Mouse (Mus musculus): Measurements from ENCODE around the gene Rcn3. TPM values are rescaled to one million over a fixed set of nuclear protein-coding genes. Genes with fewer than 3 reads are reported as not detected.
A peak's percentile ranks its signal among the peaks of the same experiment; 100 is the strongest.

The Rcn3 gene
- polyA plus RNA-seq, 1 experiment from 2014 or later: 313 TPM

DNA sequence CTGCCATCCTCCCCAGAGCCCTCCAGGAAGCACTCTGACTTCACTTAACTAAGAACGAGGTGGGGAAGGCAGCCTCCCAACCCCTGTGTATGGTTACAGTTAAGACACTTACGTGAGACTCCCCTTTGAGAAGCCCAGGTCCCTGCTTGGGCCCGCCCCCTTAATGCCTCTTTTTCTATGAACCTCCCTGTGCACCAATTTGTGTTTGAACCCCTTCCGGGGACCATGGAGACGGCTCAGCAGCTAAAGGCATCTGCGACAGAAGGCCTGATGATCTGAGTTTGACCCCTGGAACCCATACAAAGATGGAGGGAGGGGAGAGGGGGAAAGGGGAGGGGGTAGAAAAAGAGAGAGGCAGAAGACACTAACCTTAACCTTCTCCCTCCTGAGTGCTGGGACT, 14.4 kb upstream of the Rcn3 start:
- H3K9me3 ChIP-seq (ENCODE audit: control insufficient read depth, low read length): no peaks in the 10 kb centered on the region
- ATAC-seq (replicated peaks; ENCODE audit: low FRiP score, low TSS enrichment, low read depth) (no peak), DNase-seq (ENCODE audit: low spot score) (no peak)
- H3K9ac ChIP-seq (ENCODE audit: low read length): no peak overlapping the region
- H3K4me2 ChIP-seq (ENCODE audit: low read length): no peak overlapping the region
- no peaks in the 10 kb centered on the region for H3K27me3 ChIP-seq (replicated peaks; ENCODE audit: control insufficient read depth, insufficient read depth, low read length)
- H3K27ac ChIP-seq (ENCODE audit: low read depth): no peak overlapping the region
- H3K36me3 ChIP-seq (ENCODE audit: control insufficient read depth, insufficient read depth, low read length): no peaks in the 10 kb centered on the region
- no peak overlapping the region for H3K4me3 ChIP-seq (ENCODE audit: low read depth, low read length)
- 59% methylated on average over 6 of the region's 6 CpGs for WGBS
- H3K4me1 ChIP-seq (replicated peaks; ENCODE audit: control insufficient read depth, insufficient read depth, low read length): peaks cover 17% of the 10 kb centered on the region

DNA sequence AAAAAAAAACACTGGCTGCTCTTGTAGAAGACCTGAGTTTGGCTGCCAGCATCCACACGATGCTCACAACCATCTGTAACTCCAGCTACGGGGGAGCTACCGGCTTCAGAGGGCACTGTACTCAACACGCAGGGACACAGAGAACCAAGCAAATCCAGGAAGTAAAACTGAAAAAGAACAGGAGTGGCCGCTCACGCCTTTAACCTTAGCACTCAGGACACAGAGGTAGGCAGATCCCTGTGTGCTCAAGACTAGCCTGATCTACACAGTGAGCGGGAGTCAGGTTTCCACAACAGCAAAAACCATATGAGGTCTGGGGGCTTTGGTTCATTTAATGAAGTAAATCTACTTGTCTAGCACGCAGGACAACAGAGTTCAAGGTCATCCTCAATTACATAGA, 13.5 kb upstream of the Rcn3 start:
- no peaks in the 10 kb centered on the region for H3K36me3 ChIP-seq (ENCODE audit: control insufficient read depth, insufficient read depth, low read length)
- ATAC-seq (replicated peaks; ENCODE audit: low FRiP score, low TSS enrichment, low read depth) (no peak), DNase-seq (ENCODE audit: low spot score) (no peak)
- 76% methylated on average over 8 of the region's 8 CpGs for WGBS
- H3K27me3 ChIP-seq (replicated peaks; ENCODE audit: control insufficient read depth, insufficient read depth, low read length): no peaks in the 10 kb centered on the region
- H3K4me2 ChIP-seq (ENCODE audit: low read length): no peak overlapping the region
- peaks cover 17% of the 10 kb centered on the region for H3K4me1 ChIP-seq (replicated peaks; ENCODE audit: control insufficient read depth, insufficient read depth, low read length)
- H3K4me3 ChIP-seq (ENCODE audit: low read depth, low read length): no peak overlapping the region
- no peak overlapping the region for H3K9ac ChIP-seq (ENCODE audit: low read length)
- H3K27ac ChIP-seq (ENCODE audit: low read depth): no peak overlapping the region
- no peaks in the 10 kb centered on the region for H3K9me3 ChIP-seq (ENCODE audit: control insufficient read depth, low read length)

DNA sequence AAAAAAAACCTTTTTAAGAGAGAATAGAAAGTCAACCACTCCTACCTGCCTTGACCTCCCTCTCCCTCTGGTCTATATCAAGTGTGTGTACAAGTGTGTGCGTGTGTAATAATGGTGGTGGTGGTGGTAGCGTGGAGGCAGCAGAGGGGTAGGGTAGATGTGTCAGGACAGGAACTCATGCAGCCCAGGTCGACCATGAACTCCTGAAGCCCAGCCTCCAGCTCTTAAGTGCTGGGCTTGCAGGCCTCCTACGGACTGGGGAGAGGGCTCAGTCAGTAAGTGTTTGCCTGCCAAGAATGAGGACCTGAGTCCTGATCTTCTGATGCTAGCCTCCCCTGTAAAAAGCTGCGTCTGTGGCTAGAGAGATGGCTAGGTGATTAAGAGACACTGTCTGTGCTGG, 12.9 kb upstream of the Rcn3 start:
- H3K27ac ChIP-seq (ENCODE audit: low read depth): no peak overlapping the region
- 83% methylated on average over 5 of the region's 5 CpGs for WGBS

DNA sequence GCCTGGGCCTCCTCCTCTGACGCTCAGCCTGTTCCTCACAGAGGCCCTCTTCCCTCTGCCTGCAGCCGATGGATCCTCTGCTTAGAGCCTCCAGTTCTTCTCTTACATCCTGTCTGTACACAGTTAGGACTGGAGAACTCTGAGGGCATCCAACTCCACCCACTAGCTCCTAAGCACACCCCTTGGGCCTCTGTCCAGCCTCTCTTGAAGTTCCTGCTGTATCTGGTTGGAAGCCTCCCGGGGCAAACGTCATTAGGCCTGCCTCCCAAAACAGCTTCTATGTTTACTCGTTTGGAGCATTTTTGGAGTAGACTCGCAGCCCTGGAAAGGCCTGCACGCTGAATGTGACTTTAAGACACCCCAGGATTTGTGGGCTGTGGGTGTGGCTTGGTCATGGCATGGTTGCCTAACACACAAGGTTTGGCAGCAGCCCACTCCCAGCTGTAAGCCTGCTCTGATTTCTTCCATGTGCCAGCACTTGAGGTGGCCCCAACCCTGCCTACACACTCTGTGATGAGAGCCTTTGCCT, 11.7 kb upstream of the Rcn3 start, which contains the start of gene Fcgrt:
Gene Fcgrt, minus strand, starts transcription at position 200 of the 529 bp plus-strand sequence.
- Histone ChIP-seq H3K4me1 (replicated peaks; ENCODE audit: control insufficient read depth, insufficient read depth, low read length) (peaks cover 17% of the 10 kb centered on the region), H3K4me2 (ENCODE audit: low read length) (peak within 1 kb of the TSS; percentile 61), H3K27ac (ENCODE audit: low read depth) (peak within 1 kb of the TSS; percentile 92), H3K4me3 (ENCODE audit: low read depth, low read length) (peak within 1 kb of the TSS; percentile 40), H3K9ac (ENCODE audit: low read length) (peak within 1 kb of the TSS; percentile 59), H3K9me3 (ENCODE audit: control insufficient read depth, low read length) (no peaks in the 10 kb centered on the region), H3K27me3 (replicated peaks; ENCODE audit: control insufficient read depth, insufficient read depth, low read length) (no peaks in the 10 kb centered on the region), H3K36me3 (ENCODE audit: control insufficient read depth, insufficient read depth, low read length) (no peaks in the 10 kb centered on the region)
- ATAC-seq (replicated peaks; ENCODE audit: low FRiP score, low TSS enrichment, low read depth) (peak; percentile 87), DNase-seq (ENCODE audit: low spot score) (peak; percentile 84)
- 12% methylated on average over 7 of the region's 7 CpGs for WGBS

More for the DNA sequence above, 12.9 kb upstream of the Rcn3 start:
- Histone ChIP-seq H3K4me1 (replicated peaks; ENCODE audit: control insufficient read depth, insufficient read depth, low read length) (peaks cover 17% of the 10 kb centered on the region), H3K4me3 (ENCODE audit: low read depth, low read length) (no peak overlapping the region), H3K4me2 (ENCODE audit: low read length) (no peak overlapping the region), H3K9ac (ENCODE audit: low read length) (no peak overlapping the region), H3K27me3 (replicated peaks; ENCODE audit: control insufficient read depth, insufficient read depth, low read length) (no peaks in the 10 kb centered on the region), H3K9me3 (ENCODE audit: control insufficient read depth, low read length) (no peaks in the 10 kb centered on the region), H3K36me3 (ENCODE audit: control insufficient read depth, insufficient read depth, low read length) (no peaks in the 10 kb centered on the region)
- no peak for ATAC-seq (replicated peaks; ENCODE audit: low FRiP score, low TSS enrichment, low read depth)
- no peak for DNase-seq (ENCODE audit: low spot score)

DNA sequence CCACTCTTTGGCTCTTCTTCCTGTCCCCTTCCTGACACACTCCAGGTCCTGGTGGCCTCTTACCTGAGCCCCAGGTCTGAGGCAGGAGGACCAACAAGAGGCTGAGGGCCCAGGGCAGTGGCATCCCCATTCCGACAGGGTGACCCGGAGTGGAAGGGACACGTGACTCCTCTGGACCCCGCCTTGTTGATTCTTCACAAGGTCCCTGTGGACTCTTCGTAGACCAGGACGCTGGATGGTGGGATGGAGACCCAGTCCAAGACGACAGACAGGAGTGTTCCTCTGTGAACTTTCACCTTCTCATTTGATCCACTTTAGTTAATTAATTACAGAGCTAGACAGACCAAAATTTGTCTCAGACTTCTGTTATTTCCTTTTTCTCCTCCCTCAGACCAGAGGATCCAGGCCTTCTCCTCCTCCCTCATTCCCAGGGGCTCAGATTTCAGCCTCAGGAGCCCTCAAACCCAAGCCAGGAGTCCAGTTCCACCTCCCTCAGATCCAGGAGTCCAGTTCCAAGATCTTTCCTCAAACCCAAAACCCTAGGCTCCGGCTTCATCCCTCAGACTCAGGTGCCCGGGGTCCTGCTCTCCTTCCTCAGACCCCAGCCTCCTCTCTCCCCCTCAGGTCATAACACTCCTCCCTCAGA, 11.0 kb upstream of the Rcn3 start:
- H3K4me3 ChIP-seq (ENCODE audit: low read depth, low read length): peak overlapping the region; percentile 40
- peaks cover 17% of the 10 kb centered on the region for H3K4me1 ChIP-seq (replicated peaks; ENCODE audit: control insufficient read depth, insufficient read depth, low read length)
- 51% methylated on average over 9 of the region's 9 CpGs for WGBS
- H3K9me3 ChIP-seq (ENCODE audit: control insufficient read depth, low read length): no peaks in the 10 kb centered on the region
- H3K27ac ChIP-seq (ENCODE audit: low read depth): peak overlapping the region; percentile 92
- no peaks in the 10 kb centered on the region for H3K36me3 ChIP-seq (ENCODE audit: control insufficient read depth, insufficient read depth, low read length)
- peak overlapping the region; percentile 59 for H3K9ac ChIP-seq (ENCODE audit: low read length)
- H3K4me2 ChIP-seq (ENCODE audit: low read length): peak overlapping the region; percentile 61
- no peak; the same call in 1 of the 2 replicates for ATAC-seq (replicated peaks; ENCODE audit: low FRiP score, low TSS enrichment, low read depth)
- no peak for DNase-seq (ENCODE audit: low spot score)
- H3K27me3 ChIP-seq (replicated peaks; ENCODE audit: control insufficient read depth, insufficient read depth, low read length): no peaks in the 10 kb centered on the region

DNA sequence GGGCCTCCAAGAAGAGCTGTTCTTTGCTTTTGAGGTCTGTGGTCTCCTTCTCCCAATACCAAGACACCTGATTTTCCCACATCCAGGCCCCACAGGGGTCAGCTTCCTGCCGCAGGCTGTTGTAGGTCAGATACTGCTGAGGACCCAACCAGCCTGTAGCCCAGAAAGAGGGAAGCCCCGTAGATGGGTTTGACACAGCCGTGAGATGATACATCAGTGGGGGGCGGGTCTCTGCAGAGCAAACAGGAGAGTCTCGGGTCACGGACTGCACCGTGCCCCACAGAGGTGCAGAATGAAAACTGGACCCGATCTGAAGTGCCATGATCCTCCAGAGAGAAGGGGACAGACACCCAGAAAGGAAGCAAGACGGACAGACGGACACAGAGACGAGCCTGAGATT, 10.4 kb upstream of the Rcn3 start:
- Histone ChIP-seq H3K9ac (ENCODE audit: low read length) (peak overlapping the region; percentile 59; the same call in 1 of the 2 replicates), H3K27me3 (replicated peaks; ENCODE audit: control insufficient read depth, insufficient read depth, low read length) (no peaks in the 10 kb centered on the region), H3K27ac (ENCODE audit: low read depth) (peak overlapping the region; percentile 92; the same call in 1 of the 2 replicates), H3K4me1 (replicated peaks; ENCODE audit: control insufficient read depth, insufficient read depth, low read length) (peaks cover 17% of the 10 kb centered on the region), H3K9me3 (ENCODE audit: control insufficient read depth, low read length) (no peaks in the 10 kb centered on the region), H3K4me2 (ENCODE audit: low read length) (peak overlapping the region; percentile 61), H3K4me3 (ENCODE audit: low read depth, low read length) (peak overlapping the region; percentile 40; the same call in 1 of the 2 replicates), H3K36me3 (ENCODE audit: control insufficient read depth, insufficient read depth, low read length) (0 out of 2 replicates have a peak, but pooled peaks cover under 1% of the 10 kb centered on the region)
- ATAC-seq (replicated peaks; ENCODE audit: low FRiP score, low TSS enrichment, low read depth): no peak
- no peak for DNase-seq (ENCODE audit: low spot score)
- 79% methylated on average over 11 of the region's 11 CpGs for WGBS

DNA sequence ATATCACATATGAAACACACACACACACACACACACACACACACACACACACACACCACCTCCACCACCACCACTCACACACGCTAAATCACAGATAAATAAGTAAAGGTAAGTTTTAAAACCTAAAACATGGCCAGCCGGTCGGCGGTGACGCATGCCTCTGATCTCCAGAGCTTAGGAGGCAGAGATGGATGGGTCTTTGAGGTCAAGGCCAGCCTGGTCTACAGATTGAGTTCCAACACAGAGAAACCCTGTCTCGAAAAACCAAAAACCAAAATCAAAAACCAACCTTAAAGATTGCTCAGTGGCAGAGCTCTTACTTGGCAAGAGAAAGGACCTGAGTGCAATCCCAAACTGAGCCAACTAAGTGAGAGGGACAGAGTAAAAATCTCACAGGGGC, 8.0 kb upstream of the Rcn3 start:
- H3K4me1 ChIP-seq (replicated peaks; ENCODE audit: control insufficient read depth, insufficient read depth, low read length): peaks cover 17% of the 10 kb centered on the region
- no peak overlapping the region for H3K4me2 ChIP-seq (ENCODE audit: low read length)
- H3K4me3 ChIP-seq (ENCODE audit: low read depth, low read length): no peak overlapping the region
- H3K27me3 ChIP-seq (replicated peaks; ENCODE audit: control insufficient read depth, insufficient read depth, low read length): no peaks in the 10 kb centered on the region
- H3K27ac ChIP-seq (ENCODE audit: low read depth): no peak overlapping the region
- H3K36me3 ChIP-seq (ENCODE audit: control insufficient read depth, insufficient read depth, low read length): 0 out of 2 replicates have a peak, but pooled peaks cover 3% of the 10 kb centered on the region
- no peak overlapping the region for H3K9ac ChIP-seq (ENCODE audit: low read length)
- DNase-seq (ENCODE audit: low spot score): no peak
- no peaks in the 10 kb centered on the region for H3K9me3 ChIP-seq (ENCODE audit: control insufficient read depth, low read length)
- WGBS: 88% methylated on average over 6 of the region's 6 CpGs
- no peak for ATAC-seq (replicated peaks; ENCODE audit: low FRiP score, low TSS enrichment, low read depth)

DNA sequence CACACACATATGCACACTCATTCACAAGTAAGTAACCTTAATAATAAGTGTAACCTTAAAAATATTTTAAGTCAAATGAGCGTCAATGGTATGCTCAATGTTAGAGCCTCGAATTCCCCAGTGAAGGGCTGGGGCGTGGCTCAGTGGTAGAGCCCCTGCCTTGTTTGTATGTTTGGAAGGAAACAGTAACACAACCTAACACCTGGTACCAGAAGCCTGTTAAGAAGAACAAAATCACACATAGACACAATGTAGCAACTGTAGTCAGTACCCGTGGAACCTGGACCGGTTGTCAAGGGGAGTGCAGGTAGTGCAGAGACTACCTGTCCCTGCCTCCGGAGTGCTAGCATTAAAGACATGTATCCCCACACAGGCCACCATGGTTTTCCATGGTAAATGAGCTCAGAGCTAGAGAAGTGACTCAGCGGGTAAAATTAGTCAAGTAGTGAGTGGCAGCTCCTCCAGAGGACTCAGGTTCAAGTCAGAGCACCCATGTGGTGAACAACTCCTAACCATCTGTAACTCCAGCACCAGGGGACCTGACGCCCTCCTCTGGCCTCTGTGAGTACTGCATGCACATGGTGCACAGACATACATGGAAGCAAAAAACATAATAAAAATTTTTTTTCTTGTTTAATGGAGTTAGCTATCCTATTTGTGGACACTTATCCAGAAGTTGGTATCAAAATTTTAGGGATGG, 6.7 kb upstream of the Rcn3 start:
- DNase-seq (ENCODE audit: low spot score) (no peak), ATAC-seq (replicated peaks; ENCODE audit: low FRiP score, low TSS enrichment, low read depth) (no peak)
- Histone ChIP-seq H3K4me1 (replicated peaks; ENCODE audit: control insufficient read depth, insufficient read depth, low read length) (peaks cover 19% of the 10 kb centered on the region), H3K9me3 (ENCODE audit: control insufficient read depth, low read length) (no peaks in the 10 kb centered on the region), H3K4me3 (ENCODE audit: low read depth, low read length) (no peak overlapping the region), H3K27me3 (replicated peaks; ENCODE audit: control insufficient read depth, insufficient read depth, low read length) (no peaks in the 10 kb centered on the region), H3K27ac (ENCODE audit: low read depth) (no peak overlapping the region), H3K36me3 (ENCODE audit: control insufficient read depth, insufficient read depth, low read length) (0 out of 2 replicates have a peak, but pooled peaks cover 3% of the 10 kb centered on the region), H3K4me2 (ENCODE audit: low read length) (no peak overlapping the region), H3K9ac (ENCODE audit: low read length) (no peak overlapping the region)
- 90% methylated on average over 8 of the region's 8 CpGs for WGBS
